Mouse (Mus musculus) retina, postnatal 7 days (tissue): ENCODE results near the gene Gm4907.
"Not testable (repeated sequence)": the region's sequence is repeated elsewhere in the genome, so short reads cannot be mapped to it uniquely, and the experiment has no call there.

Experiments
- DNase-seq: peaks from one replicate; pipeline ENCODE4 v3.0.0-alpha.2; 2012; ENCODE audit warnings: low read depth, low spot score

Gm4907 gene

DNA sequence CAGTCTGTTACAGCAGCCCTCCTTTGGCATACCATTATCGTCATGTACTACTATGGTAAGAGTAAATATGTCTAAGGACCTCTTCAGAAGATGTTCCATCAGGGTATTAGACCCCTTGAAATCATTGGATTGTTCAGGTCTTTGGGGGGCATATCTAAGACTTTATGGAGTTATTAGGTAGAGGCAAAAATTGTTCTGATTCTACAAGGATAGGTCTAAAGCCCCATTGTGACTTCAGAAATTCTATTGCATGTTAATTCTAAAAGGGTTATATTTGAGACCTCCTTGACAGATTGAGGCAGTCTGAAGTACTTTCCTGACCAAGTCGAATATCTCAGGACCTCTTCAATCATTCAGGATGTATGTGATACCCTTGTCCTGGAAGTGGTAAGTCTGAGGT is at the start of gene Gm4907:
Gene Gm4907, plus strand, starts transcription at position 301 of the 400 bp plus-strand sequence.
- DNase-seq, result not testable (repeated sequence)

DNA sequence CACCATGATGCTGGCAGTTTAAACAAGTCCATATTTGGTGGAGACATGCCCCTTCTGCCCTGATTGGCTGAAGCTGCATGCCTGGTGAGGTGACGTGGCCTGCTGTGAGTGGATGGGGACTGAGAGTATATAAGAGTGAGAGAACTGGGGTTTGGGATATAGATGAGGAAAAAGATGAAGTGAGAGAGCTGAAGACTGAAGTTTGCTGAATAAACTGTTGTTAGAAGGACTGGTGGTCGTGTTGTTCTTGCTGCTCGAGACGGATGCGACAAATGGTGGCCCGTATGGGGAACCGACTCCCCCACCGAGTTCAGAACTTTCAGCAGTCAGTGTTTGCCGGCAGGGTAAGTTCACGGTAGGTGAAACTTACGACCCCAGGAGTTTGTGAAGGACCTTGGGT is 48.6 kb upstream of the Gm4907 start:
- DNase-seq, result not testable (repeated sequence)

DNA sequence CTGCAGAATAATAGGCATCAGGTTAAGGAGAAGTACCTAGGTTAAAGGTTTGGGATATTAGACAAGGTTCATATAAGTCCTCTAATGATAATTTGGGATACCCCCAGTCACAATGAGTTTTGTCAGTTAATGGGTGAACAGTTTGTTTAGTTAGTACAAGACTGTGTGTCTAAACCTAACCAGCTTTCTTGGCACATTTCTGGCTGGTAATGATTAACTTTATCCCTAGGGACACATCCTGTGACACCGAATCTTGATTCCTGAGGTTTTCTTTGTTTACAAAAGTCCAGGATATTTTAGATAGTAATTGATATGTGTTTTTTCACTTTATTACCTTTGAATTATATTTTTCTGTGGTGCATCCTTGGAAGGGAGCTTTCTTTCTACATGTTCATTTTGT is 41.4 kb upstream of the Gm4907 start:
- no peak for DNase-seq

DNA sequence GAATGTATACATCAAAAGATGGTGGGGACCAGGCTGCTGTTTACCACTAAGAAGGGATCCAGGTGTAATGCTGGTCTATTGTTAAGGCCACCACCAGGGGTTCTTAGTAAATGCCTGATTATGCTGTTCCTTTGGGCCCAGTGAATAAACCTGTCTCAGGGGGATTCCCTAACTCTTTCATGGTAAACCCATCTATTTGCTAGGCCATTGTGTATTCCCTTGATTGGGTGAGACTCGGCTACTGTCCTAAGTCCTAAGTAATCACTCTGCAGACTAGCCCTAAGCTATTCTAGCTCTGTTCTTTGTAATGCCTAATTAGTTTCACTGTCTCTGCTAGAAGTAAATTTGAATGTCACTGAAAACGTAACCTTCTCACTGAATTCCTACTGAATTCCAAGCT is 71.8 kb downstream of the Gm4907 start:
- DNase-seq, result no peak
